15 mouse cellular contexts compared by ENCODE assay signal in the genomic region with DNA sequence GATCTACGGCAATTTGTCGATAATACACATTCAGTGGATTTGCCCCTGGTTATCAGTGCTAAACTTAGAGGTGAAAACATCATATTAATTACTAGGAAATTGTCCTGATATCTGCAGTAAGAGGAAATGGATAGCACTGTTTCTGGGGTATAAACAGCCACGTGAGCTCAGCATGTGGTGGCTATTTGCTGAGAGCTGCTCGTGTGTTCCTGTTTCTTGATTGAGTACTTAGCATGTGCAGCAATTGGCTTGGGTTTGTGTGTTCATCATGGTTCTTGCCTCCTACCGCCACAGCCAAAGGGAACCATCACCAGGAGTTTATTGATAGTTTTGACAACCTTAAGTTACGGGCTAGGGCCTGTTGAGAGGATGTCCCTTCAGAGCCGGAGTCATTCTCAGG.
"Had no signal": no experiment of that assay in that cellular context is flagged by ENCODE, and none has a peak within 500 bp of the region (broad histone marks: within the 10 kb centered on the region; RNA-seq: fewer than 3 reads in every experiment).

No protein-coding gene starts in this region.

- H3K4me2 ChIP-seq: neural tube, embryonic 15.5 days; stomach, embryonic 15.5 days had no signal

- DNase-seq: retina, postnatal 1 day; right cerebral cortex, adult 18-20 months; right cerebral cortex, postnatal 14 days; right cerebral cortex, postnatal 25 days; right cerebral cortex, postnatal 4 days; spleen, adult 18-20 months; thymus, adult 18-20 months; thymus, adult 2 months; thymus, postnatal 14 days; thymus, postnatal 25 days; thymus, postnatal 36 days; thymus, postnatal 4 days had no signal

- H3K9me3 ChIP-seq: neural tube, embryonic 15.5 days; stomach, embryonic 15.5 days had no signal

- H3K4me1 ChIP-seq: stomach, embryonic 15.5 days had no signal

- H3K4me3 ChIP-seq: neural tube, embryonic 15.5 days; stomach, embryonic 15.5 days had no signal

- H3K27ac ChIP-seq: neural tube, embryonic 15.5 days; stomach, embryonic 15.5 days; stomach, postnatal 0 days had no signal

- H3K9ac ChIP-seq: neural tube, embryonic 15.5 days; stomach, embryonic 15.5 days had no signal

- H3K36me3 ChIP-seq: neural tube, embryonic 15.5 days; stomach, embryonic 15.5 days had no signal

- H3K27me3 ChIP-seq: neural tube, embryonic 15.5 days; stomach, embryonic 15.5 days had no signal
